ENCODE assay signal across 8 mouse cellular contexts in the genomic region with DNA sequence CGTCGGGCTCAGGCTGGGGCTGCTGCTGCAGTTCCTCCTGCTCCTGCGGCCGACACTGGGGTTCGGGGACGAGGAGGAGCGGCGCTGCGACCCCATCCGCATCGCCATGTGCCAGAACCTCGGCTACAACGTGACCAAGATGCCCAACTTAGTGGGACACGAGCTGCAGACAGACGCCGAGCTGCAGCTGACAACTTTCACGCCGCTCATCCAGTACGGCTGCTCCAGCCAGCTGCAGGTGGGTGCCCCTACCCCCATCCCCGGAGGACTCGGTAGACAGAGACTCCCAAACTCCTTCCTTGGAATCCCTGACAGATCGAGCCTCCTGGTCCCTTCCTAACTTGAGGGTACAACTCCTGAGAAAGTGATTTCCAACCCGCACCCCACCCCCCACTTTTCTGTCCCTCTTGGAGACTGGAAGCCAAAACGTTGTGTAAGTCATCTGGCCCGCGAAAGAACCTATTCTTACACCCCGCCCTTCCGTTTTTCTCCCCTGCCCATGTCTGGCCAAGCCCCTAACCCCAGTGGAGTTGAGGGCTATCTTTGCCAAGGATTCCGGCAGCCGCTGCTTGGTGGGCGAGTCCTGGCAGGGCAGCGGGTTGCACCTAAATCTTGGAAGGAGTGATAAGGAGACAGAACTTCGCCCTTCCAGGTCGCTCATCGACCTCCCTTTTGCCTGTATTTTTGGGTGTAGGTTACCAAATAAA. TPM values are rescaled to one million over a fixed set of nuclear protein-coding genes. Genes with fewer than 3 reads are reported as not detected.
DNase-seq lines count a peak whose midpoint lies in the region; ATAC-seq lines count a peak whose summit lies in the region.

No protein-coding gene starts in this region.

- H3K36me3 ChIP-seq in forebrain, embryonic 10.5 days (replicated peaks), result peaks cover 25% of the 10 kb centered on the region
- H3K36me3 ChIP-seq in limb, embryonic 11.5 days (ENCODE audit: control insufficient read depth, insufficient read depth, low read length), result peaks cover 2% of the 10 kb centered on the region; the same call in 1 of the 2 replicates

- under 1% methylated on average over 35 of the region's 35 CpGs for whole genome bisulfite sequencing in forebrain, embryonic 10.5 days
- under 1% methylated on average over 35 of the region's 35 CpGs for WGBS in limb, embryonic 11.5 days

- H3K9me3 ChIP-seq in forebrain, embryonic 10.5 days, result no peaks in the 10 kb centered on the region
- no peaks in the 10 kb centered on the region for H3K9me3 ChIP-seq in limb, embryonic 11.5 days (ENCODE audit: control insufficient read depth, low read length)

- peak overlapping the region; percentile 84 for H3K9ac ChIP-seq in limb, embryonic 11.5 days (ENCODE audit: low read length)

- peak overlapping the region; percentile 94 for H3K4me2 ChIP-seq in limb, embryonic 11.5 days (ENCODE audit: low read depth, severe bottlenecking)

- intact Hi-C loops in heart, postnatal 10 days (cut with DNase I), result loop anchor here (5.0 kb wide), 1 partner anchor 138 kb away; no protein-coding TSS in a partner anchor

- H3K4me1 ChIP-seq in forebrain, embryonic 10.5 days, result peaks cover 69% of the 10 kb centered on the region
- peaks cover 8% of the 10 kb centered on the region for H3K4me1 ChIP-seq in limb, embryonic 11.5 days (ENCODE audit: control insufficient read depth, insufficient read depth, low read length)

- peak overlapping the region; percentile 93 for H3K27ac ChIP-seq in forebrain, embryonic 10.5 days
- peak overlapping the region; percentile 52; the same call in 1 of the 2 replicates for H3K27ac ChIP-seq in limb, embryonic 11.5 days (replicated peaks; ENCODE audit: low read depth, low read length)

- H3K4me3 ChIP-seq in forebrain, embryonic 10.5 days, result peak overlapping the region; percentile 85
- peak overlapping the region; percentile 90 for H3K4me3 ChIP-seq in limb, embryonic 11.5 days (ENCODE audit: low read depth, low read length)

- peak; percentile 30 for DNase-seq in cerebellum, adult 8-10 months
- DNase-seq in cerebellum, adult 11 months, result no peak
- peak; percentile 52 for DNase-seq in R1 (ENCODE audit: low read depth, low spot score)
- DNase-seq in forebrain, embryonic 10.5 days (ENCODE audit: extremely low spot score, low spot score), result no peak
- peak; percentile 69 to 73 for DNase-seq in heart, postnatal 10 days
- peak; percentile 53 for DNase-seq in limb, embryonic 11.5 days (ENCODE audit: low spot score)
- peak; percentile 22 to 72 for DNase-seq in urinary bladder, postnatal 36 days (ENCODE audit: low spot score in 2 of 2)

- ATAC-seq in limb, embryonic 11.5 days (ENCODE audit: insufficient number of reproducible peaks, low FRiP score, low TSS enrichment, low read depth), result no peak
- ATAC-seq in megakaryocyte-erythroid progenitor cell, adult 5-6 weeks (replicated peaks; ENCODE audit: low FRiP score, low TSS enrichment, poor library complexity, severe bottlenecking), result peak; percentile 3; the same call in 1 of the 2 replicates

- peaks cover 28% of the 10 kb centered on the region for H3K27me3 ChIP-seq in forebrain, embryonic 10.5 days (ENCODE audit: poor library complexity, severe bottlenecking)
- no peaks in the 10 kb centered on the region for H3K27me3 ChIP-seq in limb, embryonic 11.5 days (ENCODE audit: control insufficient read depth, insufficient read depth, low read length)

RNA-seq across cellular contexts. Expression of a gene that starts 0.7 kb away (rescaled TPM):
- 5.9 and 6.8 TPM in 2 replicates for polyA plus RNA-seq in forebrain, embryonic 10.5 days (2016; fragmentation: Nextera tagmentation; extraction: Ambion mirVana)
- total RNA-seq in heart, postnatal 10 days (2021), result 10 to 100 TPM; 46.3 to 49.3 TPM
- 9.4 and 11.0 TPM in 2 replicates for polyA plus RNA-seq in limb, embryonic 11.5 days (2014; fragmentation: Nextera tagmentation; extraction: Ambion mirVana)
- total RNA-seq in megakaryocyte-erythroid progenitor cell, adult 5-6 weeks (2014; fragmentation: Nextera tagmentation), result not detected in 2 replicates
- total RNA-seq in megakaryocyte-erythroid progenitor cell, adult 5-6 weeks (2017), result 0.14 TPM in 1 of 2 replicates, not detected in the other

RNA-seq across cellular contexts. Expression of a gene that starts 0.9 kb away (rescaled TPM):
- polyA plus RNA-seq in forebrain, embryonic 10.5 days (2016; fragmentation: Nextera tagmentation; extraction: Ambion mirVana), result 16.1 and 16.5 TPM in 2 replicates
- 10 to 100 TPM; 54.0 to 60.8 TPM for total RNA-seq in heart, postnatal 10 days (2021)
- polyA plus RNA-seq in limb, embryonic 11.5 days (2014; fragmentation: Nextera tagmentation; extraction: Ambion mirVana), result 17.7 and 18.3 TPM in 2 replicates
- total RNA-seq in megakaryocyte-erythroid progenitor cell, adult 5-6 weeks (2014; fragmentation: Nextera tagmentation), result 20.8 and 21.9 TPM in 2 replicates
- total RNA-seq in megakaryocyte-erythroid progenitor cell, adult 5-6 weeks (2017), result 15.5 and 19.1 TPM in 2 replicates

Comparison
In these comparisons a context has a peak if more than half of its experiments do, and no peak if none do; other contexts are left out.
1. DNase-seq: peak in cerebellum, adult 8-10 months (single experiment), R1 (single experiment), heart, postnatal 10 days (2 of 2), limb, embryonic 11.5 days (single experiment) and urinary bladder, postnatal 36 days (2 of 2); none in cerebellum, adult 11 months (single experiment) and forebrain, embryonic 10.5 days (single experiment).
2. RNA of a gene that starts 0.7 kb away (total RNA-seq): 46.3 to 49.3 TPM in heart, postnatal 10 days; 0.14 TPM in megakaryocyte-erythroid progenitor cell, adult 5-6 weeks; every median in the first group is over 10 times any median in the second.